Mouse (Mus musculus) hindbrain, postnatal 0 days (tissue): ENCODE measurements around the gene Dtx3. TPM values are rescaled to one million over a fixed set of nuclear protein-coding genes. Genes with fewer than 3 reads are reported as not detected.

Source experiments
- ATAC-seq: fragments of 200-750 bp; cut with Nextera tagmentation; 2 replicates; pipeline ENCODE4 v1.8.0; 2017; ENCODE audit warnings: mild to moderate bottlenecking, moderate TSS enrichment, moderate library complexity
- DNase-seq: peaks from one replicate; pipeline ENCODE4 v3.0.0-alpha.2; 2015; ENCODE audit warnings: low spot score
- H3K27ac ChIP-seq: fragments of 300-500 bp; sonication (generic); 2 replicates; pipeline ENCODE4 v1.5.1; 2014; ENCODE audit warnings: mild to moderate bottlenecking
- H3K27me3 ChIP-seq: fragments of 300-500 bp; sonication (generic); 2 replicates; pipeline ENCODE4 v1.6.1; 2014; ENCODE audit warnings: low read length, mixed read lengths; ENCODE audit not compliant: insufficient read depth
- H3K36me3 ChIP-seq: fragments of 300-500 bp; sonication (generic); 2 replicates; pipeline ENCODE4 v1.6.1; 2014; ENCODE audit warnings: low read length, mixed read lengths; ENCODE audit not compliant: insufficient read depth
- H3K4me1 ChIP-seq: fragments of 300-500 bp; sonication (generic); 2 replicates; pipeline ENCODE4 v1.6.1; 2014; ENCODE audit warnings: antibody characterized with exemption, low read length, mixed read lengths; ENCODE audit not compliant: insufficient read depth
- H3K4me2 ChIP-seq: fragments of 300-500 bp; sonication (generic); 2 replicates; pipeline ENCODE4 v1.6.1; 2014; ENCODE audit warnings: low read depth, mild to moderate bottlenecking, low read length, moderate library complexity, mixed read lengths
- H3K4me3 ChIP-seq: fragments of 300-500 bp; sonication (generic); 2 replicates; pipeline ENCODE4 v1.5.1; 2014; ENCODE audit warnings: low read length
- H3K9ac ChIP-seq: fragments of 300-500 bp; sonication (generic); replicated peaks from 2 replicates; pipeline ENCODE4 v1.6.1; 2014; ENCODE audit warnings: mild to moderate bottlenecking, low read length, moderate library complexity, mixed read lengths
- H3K9me3 ChIP-seq: fragments of 300-500 bp; sonication (generic); 2 replicates; pipeline ENCODE4 v1.6.1; 2016; ENCODE audit warnings: low read length, mixed read lengths
- CTCF ChIP-seq: IDR thresholded peaks from 2 replicates; pipeline ENCODE4 v1.5.1; 2016; ENCODE audit warnings: antibody characterized with exemption, control low read depth, low read depth
- WGBS: fragments of 180-500 bp; shearing (Covaris S2); extraction: QIAGEN DNeasy Blood & Tissue Kit; methylation state at CpG from one replicate; pipeline ENCODE4 v1.1.7; 2014; 5-methylcytosine and 5-hydroxymethylcytosine counted together
- polyA plus RNA-seq: library from polyadenylated mRNA; unstranded; fragments of >200 nt; fragmentation: Nextera tagmentation; extraction: Ambion mirVana; gene quantifications from 2 replicates; pipeline ENCODE4 v1.2.1, GENCODE M21; 2015
- total RNA-seq: library from RNA; depleted of rRNA; stranded (reverse); fragments of >200 nt; gene quantifications from 2 replicates; pipeline ENCODE4 v1.2.3, GENCODE M21; 2014

The Dtx3 gene
- total and polyA plus RNA-seq, 2 experiments from 2014 or later, result 185 to 233 TPM

GRCm38 (mm10) chr10:127216456-127216855, 20.9 kb upstream of the Dtx3 start:
- ATAC-seq, result no peak

DNA sequence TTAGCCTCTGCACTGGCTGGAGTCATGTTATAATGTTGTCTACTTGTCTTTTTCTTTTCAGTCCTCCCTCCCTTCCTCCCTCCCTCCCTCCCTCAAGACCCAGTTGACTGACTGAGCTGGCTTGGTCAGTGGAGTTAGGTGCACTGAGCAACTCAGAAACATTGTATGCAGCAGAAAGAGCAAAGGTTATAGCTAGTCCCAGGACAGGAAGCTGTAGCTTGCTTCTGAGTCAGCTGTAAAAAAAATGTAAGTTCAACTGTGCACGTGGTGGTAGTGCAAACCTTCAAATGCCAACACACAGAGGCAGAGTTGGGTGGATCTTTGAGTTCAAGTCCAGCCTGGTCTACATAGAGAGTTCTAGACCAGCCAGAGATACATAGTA, 18.9 kb upstream of the Dtx3 start:
- no peak for ATAC-seq

More at GRCm38 (mm10) chr10:127216456-127216855, 20.9 kb upstream of the Dtx3 start:
- no peak overlapping the region for H3K27ac ChIP-seq
- H3K4me1 ChIP-seq, result no peaks in the 10 kb centered on the region; the same call in 1 of the 2 replicates
- no peak for DNase-seq
- H3K4me2 ChIP-seq, result no peak overlapping the region
- 94% methylated on average over 11 of the region's 11 CpGs for WGBS
- H3K27me3 ChIP-seq, result no peaks in the 10 kb centered on the region
- no peaks in the 10 kb centered on the region for H3K36me3 ChIP-seq
- TF ChIP-seq CTCF, result no peak
- H3K4me3 ChIP-seq, result no peak overlapping the region
- H3K9ac ChIP-seq, result no peak overlapping the region
- H3K9me3 ChIP-seq, result no peaks in the 10 kb centered on the region

GRCm38 (mm10) chr10:127213704-127214421, 18.3 kb upstream of the Dtx3 start:
- no peak for ATAC-seq
- Histone ChIP-seq H3K9me3 (no peaks in the 10 kb centered on the region), H3K27me3 (no peaks in the 10 kb centered on the region), H3K36me3 (no peaks in the 10 kb centered on the region), H3K4me1 (no peaks in the 10 kb centered on the region; the same call in 1 of the 2 replicates), H3K4me3 (no peak overlapping the region), H3K9ac (no peak overlapping the region), H3K4me2 (no peak overlapping the region), H3K27ac (no peak overlapping the region)
- DNase-seq, result no peak
- TF ChIP-seq CTCF, result no peak
- 83% methylated on average over 13 of the region's 13 CpGs for WGBS

More for the DNA sequence above, 18.9 kb upstream of the Dtx3 start:
- no peak overlapping the region for H3K27ac ChIP-seq
- 50% methylated on average over 1 of the region's 1 CpGs for WGBS
- H3K4me2 ChIP-seq, result no peak overlapping the region
- H3K36me3 ChIP-seq, result no peaks in the 10 kb centered on the region
- no peak for TF ChIP-seq CTCF
- H3K4me1 ChIP-seq, result no peaks in the 10 kb centered on the region; the same call in 1 of the 2 replicates
- no peak for DNase-seq
- H3K4me3 ChIP-seq, result no peak overlapping the region
- H3K9me3 ChIP-seq, result no peaks in the 10 kb centered on the region
- no peaks in the 10 kb centered on the region for H3K27me3 ChIP-seq
- H3K9ac ChIP-seq, result no peak overlapping the region

GRCm38 (mm10) chr10:127213272-127213671, 17.7 kb upstream of the Dtx3 start:
- WGBS, result 92% methylated on average over 8 of the region's 8 CpGs
- ATAC-seq, result no peak
- Histone ChIP-seq H3K4me2 (no peak overlapping the region), H3K36me3 (no peaks in the 10 kb centered on the region), H3K9me3 (no peaks in the 10 kb centered on the region), H3K27ac (no peak overlapping the region), H3K4me1 (no peaks in the 10 kb centered on the region; the same call in 1 of the 2 replicates), H3K27me3 (no peaks in the 10 kb centered on the region), H3K9ac (no peak overlapping the region), H3K4me3 (no peak overlapping the region)
- no peak for TF ChIP-seq CTCF
- DNase-seq, result no peak

- Histone ChIP-seq H3K9me3 (no peaks in the 10 kb centered on the region), H3K9ac (peak within 1 kb of the TSS; percentile 87), H3K36me3 (peaks cover 13% of the 10 kb centered on the region), H3K27me3 (no peaks in the 10 kb centered on the region), H3K4me1 (no peaks in the 10 kb centered on the region; the same call in 1 of the 2 replicates), H3K4me3 (peak within 1 kb of the TSS; percentile 84), H3K4me2 (peak within 1 kb of the TSS; percentile 83), H3K27ac (peak within 1 kb of the TSS; percentile 52)
- ATAC-seq, result peak; percentile 95
- no peak for TF ChIP-seq CTCF
- WGBS, result under 1% methylated on average over 47 of the region's 47 CpGs
- peak; percentile 89 for DNase-seq
These were observed 15.9 kb upstream of the Dtx3 start, which contains the start of gene Pip4k2c for GRCm38 (mm10) chr10:127211414-127211854. Gene Pip4k2c (minus strand): TSS chr10:127211585.

- peak overlapping the region; percentile 52 for H3K27ac ChIP-seq
- DNase-seq, result peak; percentile 32
- H3K4me3 ChIP-seq, result peak overlapping the region; percentile 84
- peak overlapping the region; percentile 83 for H3K4me2 ChIP-seq
- H3K36me3 ChIP-seq, result peaks cover 16% of the 10 kb centered on the region
- ATAC-seq, result peak; percentile 66
- no peaks in the 10 kb centered on the region; the same call in 1 of the 2 replicates for H3K4me1 ChIP-seq
- H3K27me3 ChIP-seq, result no peaks in the 10 kb centered on the region
- WGBS, result under 1% methylated on average over 25 of the region's 25 CpGs
- peak overlapping the region; percentile 87 for H3K9ac ChIP-seq
- H3K9me3 ChIP-seq, result no peaks in the 10 kb centered on the region
- TF ChIP-seq CTCF, result no peak
These were observed 15.5 kb upstream of the Dtx3 start for GRCm38 (mm10) chr10:127210961-127211405.
